Mouse (Mus musculus) bone marrow macrophage, adult 2 months (primary cell): ENCODE measurements around the gene 1110008L16Rik.

ENCODE experiments used
- CTCF ChIP-seq: IDR thresholded peaks from 2 replicates; pipeline ENCODE4 v1.5.1; 2012; ENCODE audit warnings: low read depth, mild to moderate bottlenecking, low read length, moderate library complexity
- POLR2A ChIP-seq: IDR thresholded peaks from 2 replicates; pipeline ENCODE4 v1.6.1; 2012; ENCODE audit warnings: mild to moderate bottlenecking, low read depth, low read length, borderline replicate concordance

DNA sequence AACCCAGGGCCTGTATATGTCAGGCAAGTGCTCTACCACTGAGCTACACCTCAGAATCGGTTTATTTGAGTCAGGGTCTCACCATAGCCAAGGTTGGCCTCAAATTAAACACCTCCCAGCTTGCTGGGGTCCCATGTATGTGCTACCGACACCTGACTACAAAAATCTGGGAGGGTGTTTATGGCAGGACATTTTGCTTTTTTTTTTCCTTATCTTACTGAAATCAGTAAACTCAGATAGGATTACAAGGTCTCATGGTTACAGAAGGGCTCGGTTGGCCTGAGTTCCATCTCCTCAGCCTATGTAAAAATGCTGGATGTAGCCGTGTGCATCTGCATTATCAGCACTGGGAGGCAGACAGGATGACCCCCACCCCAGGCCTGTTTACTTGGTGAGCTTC is 29.4 kb downstream of the 1110008L16Rik start:
- TF ChIP-seq POLR2A (no peak), CTCF (no peak)
